Mouse (Mus musculus): ENCODE data around the gene Ctsl.

Gene Ctsl

GRCm38 (mm10) chr13:64311266-64311665, 59.4 kb downstream of the Ctsl start:
- DNase-seq: no peak

GRCm38 (mm10) chr13:64310585-64310984, 60.1 kb downstream of the Ctsl start:
- no peak for DNase-seq

- DNase-seq: no peak
These were observed 60.8 kb downstream of the Ctsl start for GRCm38 (mm10) chr13:64309842-64310241.
